Mouse (Mus musculus) gonadal fat pad, adult 2 months (tissue): ENCODE data around the gene Gm17660. TPM values are rescaled to one million over a fixed set of nuclear protein-coding genes. Genes with fewer than 3 reads are reported as not detected.

ENCODE experiments used
- DNase-seq: peaks from one replicate; pipeline ENCODE4 v3.0.0-alpha.2; 2012; ENCODE audit warnings: low read depth
- polyA plus RNA-seq: library from polyadenylated mRNA; depleted of rRNA; stranded (reverse); fragments of >200 nt; gene quantifications from 2 replicates; pipeline ENCODE4 v1.2.3, GENCODE M21; 2012; rRNA removed

The Gm17660 gene
- not detected in 2 replicates for polyA plus RNA-seq

- DNase-seq: no peak
Measured at GRCm38 (mm10) chr5:104077508-104077907, at the start of gene Gm17660. TSS of gene Gm17660 (minus strand) at chr5:104077608.

- no peak for DNase-seq
Measured at GRCm38 (mm10) chr5:104126561-104127320, 49.3 kb upstream of the Gm17660 start.

GRCm38 (mm10) chr5:104124016-104124658 lies 46.7 kb upstream of the Gm17660 start:
- DNase-seq: no peak

- DNase-seq: no peak
Measured at GRCm38 (mm10) chr5:104115890-104116289, 38.5 kb upstream of the Gm17660 start.

GRCm38 (mm10) chr5:104115118-104115517 lies 37.7 kb upstream of the Gm17660 start:
- DNase-seq: no peak

- DNase-seq: no peak
Measured at GRCm38 (mm10) chr5:104113491-104114172, 36.2 kb upstream of the Gm17660 start, which contains the start of gene Sparcl1. TSS of gene Sparcl1 (minus strand) at chr5:104113733.

GRCm38 (mm10) chr5:104112511-104112910 lies 35.1 kb upstream of the Gm17660 start:
- DNase-seq: no peak

- DNase-seq: no peak
Measured at GRCm38 (mm10) chr5:104112016-104112415, 34.6 kb upstream of the Gm17660 start.

- no peak for DNase-seq
Measured at GRCm38 (mm10) chr5:104110171-104110920, 32.9 kb upstream of the Gm17660 start.

- DNase-seq: no peak
Measured at GRCm38 (mm10) chr5:104109516-104109915, 32.1 kb upstream of the Gm17660 start.

GRCm38 (mm10) chr5:104108879-104109369 lies 31.5 kb upstream of the Gm17660 start:
- no peak for DNase-seq

- DNase-seq: no peak
Measured at GRCm38 (mm10) chr5:104108127-104108875, 30.9 kb upstream of the Gm17660 start.

- no peak for DNase-seq
Measured at GRCm38 (mm10) chr5:104104111-104104510, 26.7 kb upstream of the Gm17660 start.

GRCm38 (mm10) chr5:104103171-104103570 lies 25.8 kb upstream of the Gm17660 start:
- DNase-seq: no peak

- DNase-seq: no peak
Measured at GRCm38 (mm10) chr5:104101678-104102531, 24.5 kb upstream of the Gm17660 start.

GRCm38 (mm10) chr5:104096078-104096938 lies 18.9 kb upstream of the Gm17660 start:
- no peak for DNase-seq

GRCm38 (mm10) chr5:104095416-104096077 lies 18.1 kb upstream of the Gm17660 start:
- no peak for DNase-seq

GRCm38 (mm10) chr5:104089751-104090150 lies 12.3 kb upstream of the Gm17660 start:
- no peak for DNase-seq
